14 mouse cellular contexts compared by ENCODE assay signal in the genomic region with DNA sequence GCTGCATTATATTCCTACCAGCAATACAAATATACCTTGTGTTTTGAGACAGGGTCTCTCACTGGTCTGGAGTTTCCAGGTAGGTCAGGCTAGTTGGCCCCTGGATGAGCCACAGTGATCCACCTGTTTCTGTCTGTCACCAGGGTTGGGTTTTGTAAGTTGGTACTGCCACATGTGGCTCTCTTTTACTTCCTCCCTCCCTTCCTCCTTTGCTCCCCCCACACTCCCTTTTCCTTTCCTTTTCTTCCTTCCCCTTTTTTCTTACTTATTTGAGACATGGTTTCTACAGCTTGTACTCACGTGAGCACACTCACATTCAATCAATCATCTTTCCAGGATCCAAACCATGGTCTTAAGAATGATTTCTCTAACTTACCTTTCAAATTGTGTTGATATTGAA. TPM values are rescaled to one million over a fixed set of nuclear protein-coding genes. Genes with fewer than 3 reads are reported as not detected.
"Had no signal": no experiment of that assay in that cellular context is flagged by ENCODE, and none has a peak within 500 bp of the region (broad histone marks: within the 10 kb centered on the region; RNA-seq: fewer than 3 reads in every experiment).

No protein-coding gene starts in this region.

- ATAC-seq: midbrain, embryonic 16.5 days had no signal

- DNase-seq: lung, adult 18-20 months; lung, embryonic 14.5 days; lung, postnatal 10 days; lung, postnatal 4 days; midbrain, embryonic 14.5 days; retina, postnatal 1 day; right cerebral cortex, adult 18-20 months; right cerebral cortex, postnatal 25 days; right cerebral cortex, postnatal 4 days; spleen, adult 18-20 months; thymus, adult 2 months; thymus, postnatal 25 days had no signal

RNA-seq across cellular contexts. Expression of a gene that starts 9.8 kb away (rescaled TPM):
- total RNA-seq: megakaryocyte-erythroid progenitor cell, adult 5-6 weeks had no signal
